Mouse (Mus musculus) limb, embryonic 10.5 days (tissue): ENCODE results near the gene Lrp4. TPM values are rescaled to one million over a fixed set of nuclear protein-coding genes. Genes with fewer than 3 reads are reported as not detected.

Experiments
- DNase-seq: peaks from one replicate; pipeline ENCODE4 v3.0.0-alpha.2; 2017; ENCODE audit warnings: low spot score
- H3K27ac ChIP-seq: fragments of 300-500 bp; sonication (generic); 2 replicates; pipeline ENCODE4 v1.5.1; 2016; ENCODE audit warnings: mild to moderate bottlenecking
- H3K27me3 ChIP-seq: fragments of 300-500 bp; sonication (generic); 2 replicates; pipeline ENCODE4 v1.6.1; 2016; ENCODE audit warnings: low read depth, mild to moderate bottlenecking; ENCODE audit not compliant: poor library complexity, severe bottlenecking
- H3K36me3 ChIP-seq: fragments of 300-500 bp; sonication (generic); 2 replicates; pipeline ENCODE4 v1.6.1; 2016; ENCODE audit warnings: mild to moderate bottlenecking, moderate library complexity
- H3K4me1 ChIP-seq: fragments of 300-500 bp; sonication (generic); 2 replicates; pipeline ENCODE4 v1.6.1; 2016
- H3K4me3 ChIP-seq: fragments of 300-500 bp; sonication (generic); 2 replicates; pipeline ENCODE4 v1.5.1; 2016; ENCODE audit warnings: mild to moderate bottlenecking, moderate library complexity
- H3K9me3 ChIP-seq: fragments of 300-500 bp; sonication (generic); replicated peaks from 2 replicates; pipeline ENCODE4 v1.6.1; 2016; ENCODE audit warnings: mild to moderate bottlenecking
- WGBS: fragments of 180-500 bp; shearing (Covaris S2); methylation state at CpG from one replicate; pipeline ENCODE4 v1.1.7; 2016; 5-methylcytosine and 5-hydroxymethylcytosine counted together
- polyA plus RNA-seq: library from polyadenylated mRNA; unstranded; fragments of >200 nt; fragmentation: Nextera tagmentation; extraction: Ambion mirVana; gene quantifications from 2 replicates; pipeline ENCODE4 v1.2.1, GENCODE M21; 2016

Lrp4 gene
- 6.5 and 6.9 TPM in 2 replicates for polyA plus RNA-seq

GRCm38 (mm10) chr2:91457259-91457655, at the start of gene Lrp4:
Gene Lrp4 (plus strand): TSS chr2:91457511.
- Histone ChIP-seq H3K27ac (peak within 1 kb of the TSS; percentile 96), H3K4me1 (peaks cover 59% of the 10 kb centered on the region), H3K4me3 (peak within 1 kb of the TSS; percentile 91), H3K9me3 (no peaks in the 10 kb centered on the region), H3K27me3 (no peaks in the 10 kb centered on the region), H3K36me3 (peaks cover 6% of the 10 kb centered on the region; the same call in 1 of the 2 replicates)
- no peak for DNase-seq
- WGBS, result under 1% methylated on average over 26 of the region's 36 CpGs

- WGBS, result 83% methylated on average over 2 of the region's 2 CpGs
- DNase-seq, result no peak
- H3K27ac ChIP-seq, result no peak overlapping the region
Observed at GRCm38 (mm10) chr2:91408031-91408430, 49.3 kb upstream of the Lrp4 start.

GRCm38 (mm10) chr2:91411473-91411872, 45.8 kb upstream of the Lrp4 start:
- Histone ChIP-seq H3K9me3 (no peaks in the 10 kb centered on the region), H3K4me3 (no peak overlapping the region), H3K4me1 (peaks cover 19% of the 10 kb centered on the region), H3K27ac (no peak overlapping the region), H3K36me3 (no peaks in the 10 kb centered on the region), H3K27me3 (no peaks in the 10 kb centered on the region)
- 78% methylated on average over 2 of the region's 2 CpGs for WGBS
- no peak for DNase-seq

More at GRCm38 (mm10) chr2:91408031-91408430, 49.3 kb upstream of the Lrp4 start:
- Histone ChIP-seq H3K4me1 (peaks cover 17% of the 10 kb centered on the region), H3K4me3 (no peak overlapping the region), H3K36me3 (no peaks in the 10 kb centered on the region), H3K9me3 (no peaks in the 10 kb centered on the region), H3K27me3 (no peaks in the 10 kb centered on the region)

- no peaks in the 10 kb centered on the region for H3K9me3 ChIP-seq
- H3K27ac ChIP-seq, result 0 out of 2 replicates have a peak overlapping the region, but pooled peaks have one; percentile 20
- H3K4me1 ChIP-seq, result peaks cover 19% of the 10 kb centered on the region
- no peaks in the 10 kb centered on the region for H3K27me3 ChIP-seq
- no peaks in the 10 kb centered on the region for H3K36me3 ChIP-seq
- no peak overlapping the region for H3K4me3 ChIP-seq
- DNase-seq, result no peak
- WGBS, result 59% methylated on average over 5 of the region's 5 CpGs
Observed at GRCm38 (mm10) chr2:91412361-91412760, 45.0 kb upstream of the Lrp4 start.

- H3K4me1 ChIP-seq, result peaks cover 19% of the 10 kb centered on the region
- H3K4me3 ChIP-seq, result no peak overlapping the region
- no peaks in the 10 kb centered on the region for H3K9me3 ChIP-seq
- DNase-seq, result no peak
- H3K36me3 ChIP-seq, result no peaks in the 10 kb centered on the region
- 85% methylated on average over 1 of the region's 1 CpGs for WGBS
- no peak overlapping the region for H3K27ac ChIP-seq
- H3K27me3 ChIP-seq, result no peaks in the 10 kb centered on the region
Observed at GRCm38 (mm10) chr2:91413811-91414210, 43.5 kb upstream of the Lrp4 start.

- DNase-seq, result no peak
- 91% methylated on average over 5 of the region's 5 CpGs for WGBS
- peaks cover 20% of the 10 kb centered on the region for H3K36me3 ChIP-seq
- H3K9me3 ChIP-seq, result no peaks in the 10 kb centered on the region
- no peak overlapping the region for H3K4me3 ChIP-seq
- no peaks in the 10 kb centered on the region for H3K4me1 ChIP-seq
- no peaks in the 10 kb centered on the region for H3K27me3 ChIP-seq
- H3K27ac ChIP-seq, result no peak overlapping the region
Observed at GRCm38 (mm10) chr2:91421641-91422040, 35.7 kb upstream of the Lrp4 start.

- Histone ChIP-seq H3K27ac (no peak overlapping the region), H3K4me3 (no peak overlapping the region), H3K36me3 (peaks cover 20% of the 10 kb centered on the region), H3K27me3 (no peaks in the 10 kb centered on the region), H3K4me1 (no peaks in the 10 kb centered on the region), H3K9me3 (no peaks in the 10 kb centered on the region)
- no peak for DNase-seq
- WGBS, result 89% methylated on average over 7 of the region's 7 CpGs
Observed at GRCm38 (mm10) chr2:91424061-91424720, 33.1 kb upstream of the Lrp4 start.

- Histone ChIP-seq H3K4me1 (peaks cover 10% of the 10 kb centered on the region), H3K27me3 (no peaks in the 10 kb centered on the region), H3K36me3 (peaks cover 5% of the 10 kb centered on the region), H3K27ac (no peak overlapping the region), H3K9me3 (no peaks in the 10 kb centered on the region), H3K4me3 (no peak overlapping the region)
- no peak for DNase-seq
- 94% methylated on average over 1 of the region's 1 CpGs for WGBS
Observed at GRCm38 (mm10) chr2:91426321-91426720, 31.0 kb upstream of the Lrp4 start.

- WGBS, result 90% methylated on average over 3 of the region's 3 CpGs
- no peak overlapping the region for H3K4me3 ChIP-seq
- DNase-seq, result no peak
- H3K36me3 ChIP-seq, result no peaks in the 10 kb centered on the region
- no peaks in the 10 kb centered on the region for H3K27me3 ChIP-seq
- H3K27ac ChIP-seq, result no peak overlapping the region
- H3K9me3 ChIP-seq, result no peaks in the 10 kb centered on the region
- H3K4me1 ChIP-seq, result peaks cover 10% of the 10 kb centered on the region
Observed at GRCm38 (mm10) chr2:91429146-91429545, 28.2 kb upstream of the Lrp4 start.

- DNase-seq, result no peak
- Histone ChIP-seq H3K27ac (peak overlapping the region; percentile 69), H3K4me1 (peaks cover 10% of the 10 kb centered on the region), H3K36me3 (no peaks in the 10 kb centered on the region), H3K27me3 (no peaks in the 10 kb centered on the region), H3K4me3 (no peak overlapping the region), H3K9me3 (no peaks in the 10 kb centered on the region)
- WGBS, result 44% methylated on average over 9 of the region's 9 CpGs
Observed at GRCm38 (mm10) chr2:91429915-91430599, 27.3 kb upstream of the Lrp4 start.

- H3K36me3 ChIP-seq, result no peaks in the 10 kb centered on the region
- WGBS, result 51% methylated on average over 6 of the region's 6 CpGs
- DNase-seq, result no peak
Observed at GRCm38 (mm10) chr2:91430600-91430919, 26.8 kb upstream of the Lrp4 start.

GRCm38 (mm10) chr2:91436713-91437112, 20.6 kb upstream of the Lrp4 start:
- no peaks in the 10 kb centered on the region for H3K4me1 ChIP-seq
- H3K27me3 ChIP-seq, result no peaks in the 10 kb centered on the region
- H3K27ac ChIP-seq, result no peak overlapping the region
- no peak for DNase-seq
- no peak overlapping the region for H3K4me3 ChIP-seq
- H3K36me3 ChIP-seq, result no peaks in the 10 kb centered on the region
- H3K9me3 ChIP-seq, result no peaks in the 10 kb centered on the region
- 94% methylated on average over 8 of the region's 8 CpGs for WGBS

More at GRCm38 (mm10) chr2:91430600-91430919, 26.8 kb upstream of the Lrp4 start:
- Histone ChIP-seq H3K4me3 (no peak overlapping the region), H3K9me3 (no peaks in the 10 kb centered on the region), H3K4me1 (peaks cover 10% of the 10 kb centered on the region), H3K27me3 (no peaks in the 10 kb centered on the region), H3K27ac (peak overlapping the region; percentile 69; the same call in 1 of the 2 replicates)

GRCm38 (mm10) chr2:91437116-91437815, 20.0 kb upstream of the Lrp4 start:
- no peak for DNase-seq
- WGBS, result 92% methylated on average over 5 of the region's 5 CpGs
- no peak overlapping the region for H3K27ac ChIP-seq
- H3K9me3 ChIP-seq, result no peaks in the 10 kb centered on the region
- H3K27me3 ChIP-seq, result no peaks in the 10 kb centered on the region
- H3K4me1 ChIP-seq, result no peaks in the 10 kb centered on the region
- no peaks in the 10 kb centered on the region for H3K36me3 ChIP-seq
- H3K4me3 ChIP-seq, result no peak overlapping the region
